Mouse (Mus musculus) C2C12 (cell line): Measurements from ENCODE around the gene Gadd45b.

ENCODE experiments used
- CEBPB ChIP-seq: IDR thresholded peaks from one replicate; pipeline ENCODE4 v1.6.1; 2011; ENCODE audit warnings: low read depth, mild to moderate bottlenecking, control low read depth, moderate library complexity
- CTCF ChIP-seq: IDR thresholded peaks from one replicate; pipeline ENCODE4 v1.5.1; 2011; ENCODE audit not compliant: control insufficient read depth, insufficient read depth, insufficient read length
- FOSL1 ChIP-seq: IDR thresholded peaks from one replicate; pipeline ENCODE4 v1.8.0; 2011; ENCODE audit warnings: mild to moderate bottlenecking, low read length; ENCODE audit not compliant: poor library complexity, insufficient read depth, severe bottlenecking
- MAX ChIP-seq: IDR thresholded peaks from one replicate; pipeline ENCODE4 v1.6.1; 2011; ENCODE audit warnings: mild to moderate bottlenecking, control low read depth
- MYOD1 ChIP-seq: IDR thresholded peaks from one replicate; pipeline ENCODE4 v1.6.1; 2011; ENCODE audit warnings: low read depth; ENCODE audit not compliant: control insufficient read depth, insufficient read length
- MYOG ChIP-seq: IDR thresholded peaks from one replicate; pipeline ENCODE4 v1.6.1; 2011; ENCODE audit not compliant: control insufficient read depth, insufficient read length; ENCODE audit errors: extremely low read depth
- USF1 ChIP-seq: IDR thresholded peaks from one replicate; pipeline ENCODE4 v1.6.1; 2011; ENCODE audit warnings: low read depth, mild to moderate bottlenecking, control low read depth, moderate library complexity

GRCm38 (mm10) chr10:80956385-80956784, 26.5 kb downstream of the Gadd45b start:
- TF ChIP-seq CTCF, result no peak
- no peak for TF ChIP-seq MYOD1
- no peak for TF ChIP-seq USF1
- TF ChIP-seq CEBPB, result no peak
- no peak for TF ChIP-seq MAX
- TF ChIP-seq FOSL1, result no peak
- no peak for TF ChIP-seq MYOG
